Mouse (Mus musculus): Measurements from ENCODE around the gene Olfr957.

The Olfr957 gene

DNA sequence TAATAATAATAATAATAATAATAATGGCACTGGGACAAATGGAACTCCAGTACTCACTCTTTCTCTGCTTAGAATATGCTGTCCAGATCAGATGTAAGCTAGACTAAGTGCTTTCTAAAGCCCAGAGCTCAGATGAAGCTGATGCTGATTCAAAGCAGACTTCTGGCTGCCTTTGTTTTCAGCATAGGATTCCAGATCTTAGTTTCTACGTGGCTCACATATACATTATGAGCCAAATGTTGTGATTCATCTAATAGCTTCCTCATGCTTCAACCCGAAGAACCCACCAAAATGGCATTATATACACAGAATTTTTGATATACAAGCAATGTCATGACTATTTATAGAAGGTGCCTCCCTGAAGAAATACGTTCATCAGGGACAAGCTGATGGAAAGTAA lies at the start of gene Olfr957:
Gene Olfr957 (minus strand): TSS at position 279 of the 400 bp plus-strand sequence.
- no peak for DNase-seq

- DNase-seq: no peak
These were observed 42.7 kb upstream of the Olfr957 start for GRCm38 (mm10) chr9:39558349-39558647.

DNA sequence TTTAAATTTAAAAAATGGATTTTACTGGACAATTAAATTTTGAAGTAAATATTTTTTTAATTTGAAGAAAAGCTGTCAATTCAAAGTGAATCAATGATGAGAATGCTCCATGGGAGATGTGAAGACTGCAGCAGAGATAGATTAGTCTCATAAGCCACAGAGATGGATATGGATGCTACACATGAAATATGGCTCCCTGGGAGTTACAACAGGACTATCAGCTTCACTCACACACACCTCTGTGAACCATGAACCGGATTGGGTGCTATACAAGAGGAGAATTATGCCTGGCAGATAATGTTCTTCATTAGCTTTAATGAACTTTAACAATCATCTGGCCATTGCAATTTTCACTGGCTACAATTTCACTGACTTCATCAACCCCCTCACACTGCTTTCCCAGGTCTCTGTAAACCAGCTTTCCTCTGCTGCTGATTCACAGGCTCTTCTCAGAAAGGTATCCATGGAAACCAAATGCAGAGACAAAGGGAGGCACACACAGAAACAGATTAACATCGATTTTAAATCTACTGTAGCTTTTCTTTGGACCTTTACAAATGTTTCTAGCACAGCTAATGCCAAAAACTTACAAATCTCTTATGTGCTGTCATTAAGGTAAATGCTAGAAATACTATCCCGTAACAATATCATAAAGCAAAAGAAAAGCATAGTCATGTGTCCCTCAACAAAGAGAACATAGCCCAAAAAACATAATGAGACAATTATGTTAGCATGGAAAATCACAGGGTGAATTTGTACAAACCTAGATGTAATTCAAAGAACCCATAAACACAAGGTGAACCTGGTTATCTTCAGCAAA lies 42.1 kb upstream of the Olfr957 start:
- no peak for DNase-seq

- peak; percentile 21 to 49 for DNase-seq
These were observed 38.3 kb upstream of the Olfr957 start, which contains the start of gene Olfr958 for GRCm38 (mm10) chr9:39553946-39554345. TSS of gene Olfr958 (minus strand) at chr9:39554054.

GRCm38 (mm10) chr9:39550806-39551205 lies 35.2 kb upstream of the Olfr957 start:
- DNase-seq: no peak

- no peak for DNase-seq
These were observed 8.1 kb upstream of the Olfr957 start for GRCm38 (mm10) chr9:39523616-39524285.

DNA sequence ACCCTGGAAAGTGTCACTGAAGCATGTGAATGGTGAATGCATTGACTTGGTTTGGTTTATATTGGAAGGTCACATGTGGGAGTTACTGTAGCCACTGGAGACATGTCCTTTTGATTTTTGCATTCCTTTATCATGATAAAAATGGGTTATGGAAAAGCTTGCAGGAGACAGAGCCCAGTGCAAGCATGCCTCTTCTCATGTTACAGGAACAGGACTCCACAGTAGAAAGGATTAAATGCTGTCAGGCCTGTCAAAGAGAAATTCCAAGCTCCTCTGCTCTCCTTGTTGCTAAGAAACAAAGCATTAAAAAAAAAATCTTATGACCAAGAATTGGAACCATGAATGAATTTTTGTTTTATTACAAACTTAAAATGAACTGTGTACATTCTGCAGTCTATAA lies 3.0 kb upstream of the Olfr957 start:
- no peak for DNase-seq

- peak in 1 of 2 experiments; percentile 2 for DNase-seq
These were observed 6.2 kb downstream of the Olfr957 start for GRCm38 (mm10) chr9:39509412-39509811.

GRCm38 (mm10) chr9:39508998-39509397 lies 6.6 kb downstream of the Olfr957 start:
- peak; percentile 82 to 87 for DNase-seq

DNA sequence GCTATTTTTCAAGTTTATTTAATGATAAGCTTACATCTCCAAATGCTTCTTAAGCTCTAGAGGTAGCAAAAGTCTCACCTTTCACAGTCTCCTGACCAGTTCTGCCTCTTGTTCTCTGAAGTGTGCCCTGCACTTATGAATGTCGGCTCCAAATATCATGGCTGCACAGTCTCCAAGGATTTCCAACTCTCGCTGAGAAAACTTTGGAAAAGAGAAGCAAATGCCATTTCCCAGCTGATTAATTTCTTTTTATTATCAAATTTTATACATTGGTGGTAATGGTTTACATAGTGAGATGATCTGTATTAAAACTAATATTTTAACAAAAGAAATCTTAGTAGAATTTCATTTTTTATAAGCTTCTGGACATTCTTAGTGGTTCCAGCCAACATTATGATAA lies 21.7 kb downstream of the Olfr957 start, which contains the start of gene Olfr44:
Gene Olfr44 (minus strand): TSS at position 101 of the 400 bp plus-strand sequence.
- no peak for DNase-seq

DNA sequence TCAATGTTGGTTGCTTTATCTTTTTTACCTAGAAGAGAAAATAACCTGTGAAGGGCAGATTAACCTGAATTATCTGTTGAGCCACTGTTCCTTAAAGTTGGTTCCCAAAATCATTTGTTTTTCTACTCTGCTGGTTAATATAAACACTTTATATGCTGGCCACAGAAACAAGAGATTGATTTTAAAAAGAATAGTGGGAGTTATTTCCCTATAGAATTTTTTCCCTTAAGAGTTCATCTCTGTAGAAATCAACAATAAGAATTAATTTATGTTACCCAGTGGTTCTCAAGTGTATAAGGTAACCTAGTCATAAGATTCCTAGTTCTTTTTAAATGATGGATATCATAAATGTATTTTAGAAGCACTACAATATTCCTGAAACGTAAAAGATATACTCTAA lies 43.8 kb downstream of the Olfr957 start, which contains the start of gene Olfr955:
Gene Olfr955 (minus strand): TSS at position 101 of the 400 bp plus-strand sequence.
- DNase-seq: no peak

All from cerebellum, postnatal 14 days (tissue).